Mouse (Mus musculus) stomach, embryonic 15.5 days (tissue): ENCODE results near the gene Gm20388. TPM values are rescaled to one million over a fixed set of nuclear protein-coding genes. Genes with fewer than 3 reads are reported as not detected.
"Not testable (repeated sequence)": the region's sequence is repeated elsewhere in the genome, so short reads cannot be mapped to it uniquely, and the experiment has no call there.

ENCODE experiments used
- ATAC-seq: fragments of 200-750 bp; cut with Nextera tagmentation; 2 replicates; pipeline ENCODE4 v1.8.0; 2017; ENCODE audit warnings: low read depth, moderate number of reproducible peaks, moderate TSS enrichment; ENCODE audit not compliant: insufficient read depth, low FRiP score
- H3K27ac ChIP-seq: fragments of 300-500 bp; sonication (generic); 2 replicates; pipeline ENCODE4 v1.5.1; 2015; ENCODE audit warnings: mild to moderate bottlenecking, inconsistent platforms
- H3K27me3 ChIP-seq: fragments of 300-500 bp; sonication (generic); replicated peaks from 2 replicates; pipeline ENCODE4 v1.6.1; 2015; ENCODE audit warnings: inconsistent platforms
- H3K36me3 ChIP-seq: fragments of 300-500 bp; sonication (generic); 2 replicates; pipeline ENCODE4 v1.6.1; 2015; ENCODE audit warnings: inconsistent platforms
- H3K4me1 ChIP-seq: fragments of 300-500 bp; sonication (generic); 2 replicates; pipeline ENCODE4 v1.6.1; 2015; ENCODE audit warnings: inconsistent platforms
- H3K4me2 ChIP-seq: fragments of 300-500 bp; sonication (generic); 2 replicates; pipeline ENCODE4 v1.6.1; 2015; ENCODE audit warnings: mild to moderate bottlenecking, inconsistent platforms
- H3K4me3 ChIP-seq: fragments of 300-500 bp; sonication (generic); replicated peaks from 2 replicates; pipeline ENCODE4 v1.5.1; 2015; ENCODE audit warnings: inconsistent platforms
- H3K9ac ChIP-seq: fragments of 300-500 bp; sonication (generic); 2 replicates; pipeline ENCODE4 v1.6.1; 2015; ENCODE audit warnings: inconsistent platforms
- H3K9me3 ChIP-seq: fragments of 300-500 bp; sonication (generic); 2 replicates; pipeline ENCODE4 v1.6.1; 2016; ENCODE audit warnings: inconsistent platforms
- WGBS: fragments of 180-500 bp; shearing (Covaris S2); methylation state at CpG from one replicate; pipeline ENCODE4 v1.1.7; 2015; 5-methylcytosine and 5-hydroxymethylcytosine counted together
- polyA plus RNA-seq: library from polyadenylated mRNA; unstranded; fragments of >200 nt; fragmentation: Nextera tagmentation; extraction: Ambion mirVana; gene quantifications from 2 replicates; pipeline ENCODE4 v1.2.1, GENCODE M21; 2015

The Gm20388 gene
- polyA plus RNA-seq, 1 experiment from 2014 or later = not detected

- WGBS = 23% methylated on average over 12 of the region's 12 CpGs
- no peaks in the 10 kb centered on the region for H3K9me3 ChIP-seq
- H3K27me3 ChIP-seq = peaks cover 7% of the 10 kb centered on the region
- peak overlapping the region; percentile 43 for H3K4me2 ChIP-seq
- ATAC-seq = no peak
- peaks cover 10% of the 10 kb centered on the region for H3K4me1 ChIP-seq
- H3K4me3 ChIP-seq = peak overlapping the region; percentile 19; the same call in 1 of the 2 replicates
- H3K36me3 ChIP-seq = no peaks in the 10 kb centered on the region
- H3K27ac ChIP-seq = no peak overlapping the region
- H3K9ac ChIP-seq = no peak overlapping the region
Observed at GRCm38 (mm10) chr8:123630841-123631251, 3720.2 kb downstream of the Gm20388 start.

- not testable (repeated sequence) for H3K9ac ChIP-seq, H3K36me3 ChIP-seq, ATAC-seq, H3K4me2 ChIP-seq, H3K27me3 ChIP-seq, H3K27ac ChIP-seq, H3K4me3 ChIP-seq, H3K9me3 ChIP-seq
- H3K4me1 ChIP-seq = peaks cover 10% of the 10 kb centered on the region
- WGBS = 65% methylated on average over 3 of the region's 3 CpGs
Observed at GRCm38 (mm10) chr8:123631746-123632145, 3721.1 kb downstream of the Gm20388 start.

- 76% methylated on average over 4 of the region's 4 CpGs for WGBS
- Histone ChIP-seq H3K27me3 (peaks cover 5% of the 10 kb centered on the region; the same call in 1 of the 2 replicates), H3K4me2 (no peak overlapping the region), H3K4me1 (peaks cover 10% of the 10 kb centered on the region), H3K4me3 (no peak overlapping the region), H3K9me3 (no peaks in the 10 kb centered on the region), H3K36me3 (no peaks in the 10 kb centered on the region), H3K27ac (no peak overlapping the region), H3K9ac (no peak overlapping the region)
- no peak for ATAC-seq
Observed at GRCm38 (mm10) chr8:123632257-123632656, 3721.6 kb downstream of the Gm20388 start.

GRCm38 (mm10) chr8:123633801-123634200 lies 3723.2 kb downstream of the Gm20388 start:
- H3K4me3 ChIP-seq = no peak overlapping the region
- no peak overlapping the region for H3K27ac ChIP-seq
- 60% methylated on average over 7 of the region's 7 CpGs for WGBS

GRCm38 (mm10) chr8:123634395-123635131 lies 3723.9 kb downstream of the Gm20388 start:
- Histone ChIP-seq H3K4me1 (no peaks in the 10 kb centered on the region), H3K27ac (no peak overlapping the region), H3K36me3 (no peaks in the 10 kb centered on the region), H3K4me3 (no peak overlapping the region), H3K9ac (no peak overlapping the region), H3K9me3 (no peaks in the 10 kb centered on the region), H3K27me3 (peaks cover under 1% of the 10 kb centered on the region; the same call in 1 of the 2 replicates), H3K4me2 (no peak overlapping the region)
- WGBS = 27% methylated on average over 3 of the region's 3 CpGs
- no peak for ATAC-seq

More at GRCm38 (mm10) chr8:123633801-123634200, 3723.2 kb downstream of the Gm20388 start:
- H3K4me2 ChIP-seq = no peak overlapping the region
- peaks cover 6% of the 10 kb centered on the region for H3K4me1 ChIP-seq
- no peaks in the 10 kb centered on the region for H3K36me3 ChIP-seq
- H3K9ac ChIP-seq = no peak overlapping the region
- no peaks in the 10 kb centered on the region for H3K9me3 ChIP-seq
- H3K27me3 ChIP-seq = peaks cover 5% of the 10 kb centered on the region; the same call in 1 of the 2 replicates
- ATAC-seq = no peak

GRCm38 (mm10) chr8:123635671-123636070 lies 3725.0 kb downstream of the Gm20388 start:
- 74% methylated on average over 11 of the region's 11 CpGs for WGBS
- ATAC-seq = no peak
- Histone ChIP-seq H3K27ac (no peak overlapping the region), H3K9me3 (no peaks in the 10 kb centered on the region), H3K4me2 (no peak overlapping the region), H3K9ac (no peak overlapping the region), H3K4me1 (no peaks in the 10 kb centered on the region), H3K36me3 (no peaks in the 10 kb centered on the region), H3K27me3 (no peaks in the 10 kb centered on the region), H3K4me3 (no peak overlapping the region)

GRCm38 (mm10) chr8:123643330-123644051 lies 3732.8 kb downstream of the Gm20388 start:
- H3K4me2 ChIP-seq = peak overlapping the region; percentile 39
- H3K27ac ChIP-seq = no peak overlapping the region
- H3K4me3 ChIP-seq = 0 out of 2 replicates have a peak overlapping the region, but pooled peaks have one; percentile 4
- 20% methylated on average over 25 of the region's 25 CpGs for WGBS
- H3K9me3 ChIP-seq = no peaks in the 10 kb centered on the region
- no peak overlapping the region for H3K9ac ChIP-seq
- ATAC-seq = no peak
- 0 out of 2 replicates have a peak, but pooled peaks cover 7% of the 10 kb centered on the region for H3K27me3 ChIP-seq
- H3K4me1 ChIP-seq = peaks cover 3% of the 10 kb centered on the region; the same call in 1 of the 2 replicates
- H3K36me3 ChIP-seq = no peaks in the 10 kb centered on the region

GRCm38 (mm10) chr8:123645229-123645628 lies 3734.6 kb downstream of the Gm20388 start:
- Histone ChIP-seq H3K4me2 (no peak overlapping the region), H3K9me3 (no peaks in the 10 kb centered on the region)
- ATAC-seq = no peak

GRCm38 (mm10) chr8:123648245-123649170 lies 3737.9 kb downstream of the Gm20388 start:
- no peaks in the 10 kb centered on the region for H3K9me3 ChIP-seq
- H3K27ac ChIP-seq = peak overlapping the region; percentile 21; the same call in 1 of the 2 replicates
- 0 out of 2 replicates have a peak, but pooled peaks cover 4% of the 10 kb centered on the region for H3K27me3 ChIP-seq
- H3K4me1 ChIP-seq = peaks cover 19% of the 10 kb centered on the region
- peak overlapping the region; percentile 14; the same call in 1 of the 2 replicates for H3K4me2 ChIP-seq
- no peaks in the 10 kb centered on the region for H3K36me3 ChIP-seq
- WGBS = 53% methylated on average over 17 of the region's 17 CpGs
- 0 out of 2 replicates have a peak, but pooled peaks have one; percentile 23 for ATAC-seq
- no peak overlapping the region for H3K9ac ChIP-seq
- H3K4me3 ChIP-seq = no peak overlapping the region

More at GRCm38 (mm10) chr8:123645229-123645628, 3734.6 kb downstream of the Gm20388 start:
- Histone ChIP-seq H3K36me3 (no peaks in the 10 kb centered on the region), H3K4me3 (no peak overlapping the region), H3K27me3 (0 out of 2 replicates have a peak, but pooled peaks cover 7% of the 10 kb centered on the region), H3K27ac (no peak overlapping the region), H3K4me1 (peaks cover 11% of the 10 kb centered on the region), H3K9ac (no peak overlapping the region)
- 72% methylated on average over 9 of the region's 9 CpGs for WGBS

- H3K4me2 ChIP-seq = peak overlapping the region; percentile 14; the same call in 1 of the 2 replicates
- no peak overlapping the region for H3K9ac ChIP-seq
- WGBS = 60% methylated on average over 12 of the region's 12 CpGs
- 0 out of 2 replicates have a peak, but pooled peaks cover 3% of the 10 kb centered on the region for H3K27me3 ChIP-seq
- ATAC-seq = no peak
- no peaks in the 10 kb centered on the region for H3K9me3 ChIP-seq
- H3K4me3 ChIP-seq = no peak overlapping the region
- H3K27ac ChIP-seq = no peak overlapping the region
- H3K4me1 ChIP-seq = peaks cover 19% of the 10 kb centered on the region
- no peaks in the 10 kb centered on the region for H3K36me3 ChIP-seq
Observed at GRCm38 (mm10) chr8:123649483-123649882, 3738.8 kb downstream of the Gm20388 start.
